Mouse (Mus musculus) olfactory bulb, adult 2 months (tissue): ENCODE data around the gene Glt6d1. TPM values are rescaled to one million over a fixed set of nuclear protein-coding genes. Genes with fewer than 3 reads are reported as not detected.
"Not testable (repeated sequence)": the region's sequence is repeated elsewhere in the genome, so short reads cannot be mapped to it uniquely, and the experiment has no call there.

Experiments used
- H3K27ac ChIP-seq: fragments of 200-500 bp; 2 replicates; pipeline ENCODE4 v1.5.1; 2012; ENCODE audit warnings: low read depth, low read length; ENCODE audit not compliant: insufficient read depth
- H3K4me1 ChIP-seq: fragments of 200-500 bp; 2 replicates; pipeline ENCODE4 v1.6.1; 2012; ENCODE audit warnings: low read length; ENCODE audit not compliant: control insufficient read depth, insufficient read depth
- H3K4me3 ChIP-seq: fragments of 200-500 bp; 2 replicates; pipeline ENCODE4 v1.5.1; 2012; ENCODE audit warnings: mild to moderate bottlenecking, low read depth, low read length, moderate library complexity; ENCODE audit not compliant: insufficient read depth
- CTCF ChIP-seq: fragments of 200-500 bp; IDR thresholded peaks from 2 replicates; pipeline ENCODE4 v1.5.1; 2012; ENCODE audit warnings: low read depth, mild to moderate bottlenecking, low read length, moderate library complexity; ENCODE audit not compliant: insufficient read depth
- POLR2A ChIP-seq: fragments of 200-500 bp; IDR thresholded peaks from 2 replicates; pipeline ENCODE4 v1.6.1; 2012; ENCODE audit warnings: mild to moderate bottlenecking, low read depth, low read length, moderate library complexity; ENCODE audit not compliant: insufficient read depth
- WGBS: fragments of 180-500 bp; shearing (Covaris S2); methylation state at CpG from one replicate; pipeline ENCODE4 v1.1.7; 2018; 5-methylcytosine and 5-hydroxymethylcytosine counted together
- polyA plus RNA-seq: library from polyadenylated mRNA; stranded (reverse); fragments of >200 nt; gene quantifications from 2 replicates; pipeline ENCODE4 v1.2.4, GENCODE M21; 2012; ENCODE audit warnings: low replicate concordance; ENCODE audit not compliant: missing spikeins, insufficient read depth, insufficient read length

Gene Glt6d1
- polyA plus RNA-seq, result not detected in 2 replicates

- H3K4me1 ChIP-seq, H3K27ac ChIP-seq, H3K4me3 ChIP-seq: not testable (repeated sequence)
- WGBS, result 76% methylated on average over 1 of the region's 1 CpGs
These were observed at the start of gene Glt6d1 for GRCm38 (mm10) chr2:25815748-25816147. Gene Glt6d1, minus strand, starts transcription at chr2:25815848.

GRCm38 (mm10) chr2:25865412-25865811, 49.8 kb upstream of the Glt6d1 start:
- Histone ChIP-seq H3K27ac (peak overlapping the region; percentile 37), H3K4me3 (peak overlapping the region; percentile 13)
- 3% methylated on average over 4 of the region's 4 CpGs for WGBS

DNA sequence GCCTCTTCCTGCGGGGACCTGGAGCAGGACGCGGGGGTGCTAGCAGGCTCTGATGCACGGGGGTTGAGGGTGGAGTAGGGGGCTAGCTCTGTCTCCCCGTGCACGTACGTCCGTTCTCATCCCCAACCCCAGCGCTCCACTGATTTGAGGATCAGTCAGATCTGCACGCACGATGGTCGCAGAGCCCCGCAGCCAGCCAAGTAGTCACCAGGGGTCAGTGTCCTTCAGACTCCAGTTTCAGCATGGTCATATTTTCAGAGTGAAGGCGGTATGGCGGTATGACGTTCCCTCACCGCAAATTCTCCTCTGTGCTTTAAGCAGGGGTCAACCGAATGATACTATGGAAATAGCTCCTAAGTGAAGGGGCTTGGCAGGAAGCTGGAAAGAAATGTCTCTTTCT, 48.6 kb upstream of the Glt6d1 start:
- WGBS, result 2% methylated on average over 18 of the region's 18 CpGs
- Histone ChIP-seq H3K4me3 (peak overlapping the region; percentile 74), H3K27ac (peak overlapping the region; percentile 37), H3K4me1 (peaks cover 48% of the 10 kb centered on the region)
- TF ChIP-seq CTCF, result no peak
- no peak for TF ChIP-seq POLR2A

More at GRCm38 (mm10) chr2:25865412-25865811, 49.8 kb upstream of the Glt6d1 start:
- TF ChIP-seq CTCF, result no peak
- TF ChIP-seq POLR2A, result no peak
- H3K4me1 ChIP-seq, result peaks cover 48% of the 10 kb centered on the region

DNA sequence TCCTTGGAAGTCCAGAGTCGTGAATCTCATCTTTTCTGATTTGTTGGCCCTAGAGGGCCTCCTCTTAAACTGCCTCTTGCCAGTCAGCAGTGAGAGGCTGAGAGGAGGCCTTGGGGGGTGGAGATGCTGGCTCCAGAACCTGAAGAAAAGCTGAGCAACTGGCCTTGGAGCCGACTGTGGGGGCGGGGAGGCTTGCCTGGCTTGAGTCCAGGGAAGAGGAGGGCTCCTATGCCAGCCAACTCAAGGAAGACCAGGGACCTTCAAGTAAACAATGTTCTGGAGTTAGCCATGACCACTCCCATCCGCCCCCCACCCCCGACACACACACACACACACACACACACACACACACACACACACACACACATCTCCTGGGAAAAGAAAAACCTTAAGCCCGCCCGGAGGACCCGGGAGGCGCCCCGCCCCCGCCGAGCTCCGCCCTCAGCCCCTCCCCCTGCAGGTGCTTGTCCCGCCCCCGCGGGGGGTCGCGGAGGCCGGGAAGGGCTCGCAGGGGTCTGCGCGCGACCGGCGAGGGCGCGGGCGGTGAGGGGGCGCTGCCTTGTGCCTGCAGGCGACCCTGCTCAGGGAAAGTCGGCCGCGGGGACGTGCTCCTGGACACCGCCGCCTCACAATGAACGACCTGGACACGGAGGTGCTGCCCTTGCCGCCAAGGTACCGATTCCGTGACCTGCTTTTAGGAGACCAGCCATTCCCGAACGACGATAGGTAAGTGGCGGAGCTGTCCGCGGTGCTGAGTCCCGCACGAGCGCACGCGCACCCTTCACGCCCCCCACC, 47.9 kb upstream of the Glt6d1 start, which contains the start of gene Kcnt1:
Kcnt1 (plus strand) TSS at position 398 of the 795 bp plus-strand sequence.
- WGBS, result 1% methylated on average over 44 of the region's 53 CpGs

DNA sequence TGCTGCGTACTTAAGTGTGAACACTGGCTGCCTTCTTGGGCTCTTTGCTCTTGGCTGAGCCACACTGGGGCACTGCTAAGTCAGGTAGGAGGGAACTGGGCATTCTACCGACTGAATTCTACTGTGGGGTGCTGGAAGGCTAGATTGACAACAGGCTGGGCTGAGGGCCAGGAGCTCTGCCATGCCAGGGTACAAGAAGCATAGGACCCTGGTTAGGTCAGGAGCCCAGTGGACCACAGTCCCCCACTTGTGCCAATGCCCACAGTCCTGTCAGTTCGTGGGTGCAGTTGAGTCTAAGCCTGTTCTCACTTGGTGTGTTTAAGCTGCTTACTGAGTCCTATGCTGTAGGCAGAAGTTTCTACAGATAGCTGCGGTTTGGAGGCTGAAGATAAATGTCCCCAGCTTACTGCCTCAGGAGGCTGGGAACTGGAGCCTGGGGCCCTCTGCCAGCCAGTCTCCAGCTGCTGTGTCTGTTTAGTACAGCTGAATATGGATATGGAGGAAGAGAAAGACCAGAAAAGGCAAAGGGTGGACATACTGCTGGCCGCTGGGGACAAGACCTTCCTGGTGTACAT, 47.1 kb upstream of the Glt6d1 start:
- 38% methylated on average over 5 of the region's 5 CpGs for WGBS
- Histone ChIP-seq H3K4me3 (peak overlapping the region; percentile 74), H3K4me1 (peaks cover 46% of the 10 kb centered on the region), H3K27ac (peak overlapping the region; percentile 16; the same call in 1 of the 2 replicates)
- TF ChIP-seq POLR2A (no peak), CTCF (no peak)

More for the DNA sequence above, 47.9 kb upstream of the Glt6d1 start, which contains the start of gene Kcnt1:
- no peak for TF ChIP-seq POLR2A
- no peak for TF ChIP-seq CTCF
- peak within 1 kb of the TSS; percentile 49 for H3K27ac ChIP-seq
- H3K4me1 ChIP-seq, result peaks cover 48% of the 10 kb centered on the region
- H3K4me3 ChIP-seq, result peak within 1 kb of the TSS; percentile 74

GRCm38 (mm10) chr2:25862038-25862437, 46.4 kb upstream of the Glt6d1 start:
- H3K4me3 ChIP-seq, result no peak overlapping the region
- WGBS, result 48% methylated on average over 2 of the region's 2 CpGs
- H3K27ac ChIP-seq, result peak overlapping the region; percentile 16; the same call in 1 of the 2 replicates
- peaks cover 39% of the 10 kb centered on the region for H3K4me1 ChIP-seq
- TF ChIP-seq POLR2A (no peak), CTCF (no peak)

DNA sequence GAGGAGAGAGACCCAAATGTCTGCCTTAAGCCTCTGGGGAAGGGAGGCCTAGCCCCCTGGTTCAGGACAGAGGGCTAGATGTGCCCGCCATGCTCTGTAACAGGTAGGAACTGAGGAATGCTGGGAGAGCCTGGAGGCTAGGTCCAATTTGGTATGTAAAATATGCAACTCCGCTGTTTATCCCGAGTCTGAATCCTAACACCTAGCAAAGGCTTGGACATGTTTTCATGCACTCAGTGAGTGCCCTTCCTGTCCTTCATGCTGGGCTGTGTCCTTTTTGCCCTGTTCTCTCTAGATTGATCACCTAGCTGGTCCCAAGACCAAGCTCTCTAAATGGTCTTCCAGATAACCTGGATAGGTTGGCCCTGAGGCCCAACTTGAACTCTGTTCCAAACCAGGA, 44.2 kb upstream of the Glt6d1 start:
- Histone ChIP-seq H3K4me1 (peaks cover 20% of the 10 kb centered on the region), H3K4me3 (no peak overlapping the region), H3K27ac (no peak overlapping the region)
- 95% methylated on average over 3 of the region's 3 CpGs for WGBS
- TF ChIP-seq CTCF (no peak), POLR2A (no peak)

- 81% methylated on average over 5 of the region's 5 CpGs for WGBS
- H3K27ac ChIP-seq, result no peak overlapping the region
- peaks cover 13% of the 10 kb centered on the region for H3K4me1 ChIP-seq
- H3K4me3 ChIP-seq, result no peak overlapping the region
- no peak for TF ChIP-seq POLR2A
- TF ChIP-seq CTCF, result no peak
These were observed 38.4 kb upstream of the Glt6d1 start for GRCm38 (mm10) chr2:25853998-25854397.

DNA sequence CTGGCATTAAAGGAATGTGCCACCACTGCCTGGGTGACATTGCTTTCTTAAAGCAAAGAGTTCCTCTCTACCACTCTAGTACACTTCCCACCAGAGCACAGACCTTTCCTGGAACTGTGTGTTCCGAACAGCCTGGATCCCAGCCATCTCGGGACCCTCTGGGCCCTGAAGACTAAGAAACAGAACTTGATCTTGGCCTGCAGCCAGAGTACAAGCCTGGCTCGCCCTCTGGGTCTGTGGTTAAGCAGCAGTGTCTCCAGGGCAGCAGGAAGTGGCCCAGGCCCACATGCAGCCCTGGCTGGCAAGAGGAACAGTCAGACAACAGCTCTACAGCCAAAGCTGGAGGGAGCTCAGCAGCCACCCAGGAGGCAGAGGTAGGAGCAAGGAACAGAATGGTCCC, 37.0 kb upstream of the Glt6d1 start:
- H3K4me3 ChIP-seq, result no peak overlapping the region
- TF ChIP-seq POLR2A (no peak), CTCF (no peak)
- peaks cover 13% of the 10 kb centered on the region for H3K4me1 ChIP-seq
- 38% methylated on average over 3 of the region's 3 CpGs for WGBS
- no peak overlapping the region for H3K27ac ChIP-seq

DNA sequence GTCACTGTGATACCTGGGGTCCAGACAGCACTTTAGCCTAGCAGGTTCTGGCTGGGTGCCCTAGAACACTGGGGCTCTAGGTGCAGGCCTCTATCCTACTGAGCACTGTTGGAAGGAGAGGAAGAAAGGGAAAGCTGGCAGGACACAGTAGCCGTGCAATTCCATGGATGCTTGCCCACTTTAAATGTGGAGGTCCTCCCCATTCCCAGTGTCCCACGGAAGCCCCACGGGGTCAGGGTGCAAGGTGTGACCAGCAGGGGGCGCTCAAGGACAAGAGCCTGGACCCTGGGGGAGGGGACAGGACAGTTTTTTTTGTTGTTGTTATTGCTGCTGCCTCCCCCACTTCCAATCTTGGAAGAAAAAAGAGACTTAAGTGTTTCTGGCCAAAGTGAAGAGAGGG, 34.7 kb upstream of the Glt6d1 start:
- no peak for TF ChIP-seq POLR2A
- TF ChIP-seq CTCF, result peak; percentile 88
- peaks cover 19% of the 10 kb centered on the region for H3K4me1 ChIP-seq
- no peak overlapping the region for H3K4me3 ChIP-seq
- no peak overlapping the region for H3K27ac ChIP-seq
- WGBS, result 12% methylated on average over 4 of the region's 4 CpGs
